Mouse (Mus musculus) NIH3T3 (cell line): Measurements from ENCODE around the gene Ackr3.

Experiments
- DNase-seq: peaks from one replicate; pipeline ENCODE4 v3.0.0-alpha.2; 2012; ENCODE audit warnings: low read depth

Gene Ackr3

GRCm38 (mm10) chr1:90228323-90228697 lies 24.5 kb downstream of the Ackr3 start:
- DNase-seq, result peak; percentile 75

GRCm38 (mm10) chr1:90230611-90231010 lies 26.8 kb downstream of the Ackr3 start:
- peak; percentile 93 for DNase-seq

GRCm38 (mm10) chr1:90231591-90232490 lies 28.1 kb downstream of the Ackr3 start:
- no peak for DNase-seq

DNA sequence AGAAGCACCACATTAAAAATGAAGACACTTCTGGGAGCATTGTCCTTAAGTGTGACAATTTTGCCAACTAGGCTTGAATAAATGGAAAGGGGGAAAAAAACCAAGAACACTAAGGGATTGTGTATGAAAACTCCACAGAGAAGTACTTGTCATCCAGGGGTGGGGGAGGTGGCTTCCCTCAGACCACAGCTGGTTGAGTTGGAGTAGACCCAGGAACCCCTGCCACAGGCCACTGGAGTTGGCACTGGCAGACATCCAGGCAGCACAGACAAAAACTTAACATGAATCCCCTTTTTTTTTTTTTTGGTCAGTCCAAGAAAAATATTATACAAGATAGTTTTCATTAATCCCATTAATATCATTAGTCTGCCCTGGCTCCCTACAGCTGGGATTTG lies 28.7 kb downstream of the Ackr3 start:
- no peak for DNase-seq

DNA sequence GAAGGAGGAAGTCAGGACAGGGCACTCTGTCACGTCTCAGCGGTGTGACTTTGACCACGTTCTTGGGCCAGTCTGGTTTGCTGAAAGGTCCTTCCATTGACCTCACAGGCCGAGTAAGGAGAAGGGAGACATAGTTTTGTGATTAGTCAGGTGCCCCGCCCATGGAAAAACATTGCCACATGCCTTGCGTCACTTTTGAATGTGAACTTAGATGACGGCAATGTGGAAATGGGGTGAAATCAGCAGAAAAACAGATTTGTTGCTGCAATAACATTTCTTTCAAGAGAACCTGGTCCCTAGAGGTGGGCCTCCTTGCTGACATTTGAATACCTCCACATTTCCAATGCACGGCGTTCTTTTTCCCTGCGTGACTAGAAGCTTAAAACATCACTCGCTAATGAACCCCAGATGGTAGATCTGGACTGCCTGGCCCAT lies 30.9 kb downstream of the Ackr3 start:
- peak; percentile 94 for DNase-seq

DNA sequence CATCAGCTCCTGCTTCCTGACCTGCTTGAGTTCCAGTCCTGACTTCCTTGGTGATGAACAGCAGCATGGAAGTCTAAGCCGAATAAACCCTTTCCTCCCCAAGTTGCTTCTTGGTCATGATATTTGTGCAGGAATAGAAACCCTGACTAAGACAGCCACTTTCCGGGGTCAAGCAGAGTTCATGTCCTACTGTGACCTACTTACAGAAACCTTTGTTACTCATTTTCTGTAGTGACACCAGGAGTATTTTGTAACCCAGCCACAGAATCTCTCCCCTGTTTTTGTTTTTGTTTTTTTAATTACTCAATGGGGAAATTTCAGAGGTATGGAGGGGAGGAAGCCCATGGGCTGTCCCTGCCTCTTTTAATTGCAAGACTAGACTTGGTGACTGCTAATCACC lies 32.9 kb downstream of the Ackr3 start:
- no peak for DNase-seq

GRCm38 (mm10) chr1:90238095-90238888 lies 34.5 kb downstream of the Ackr3 start:
- no peak for DNase-seq

- no peak for DNase-seq
Observed at GRCm38 (mm10) chr1:90239336-90240225, 35.8 kb downstream of the Ackr3 start.

- DNase-seq, result no peak
Observed at GRCm38 (mm10) chr1:90240287-90240686, 36.5 kb downstream of the Ackr3 start.

DNA sequence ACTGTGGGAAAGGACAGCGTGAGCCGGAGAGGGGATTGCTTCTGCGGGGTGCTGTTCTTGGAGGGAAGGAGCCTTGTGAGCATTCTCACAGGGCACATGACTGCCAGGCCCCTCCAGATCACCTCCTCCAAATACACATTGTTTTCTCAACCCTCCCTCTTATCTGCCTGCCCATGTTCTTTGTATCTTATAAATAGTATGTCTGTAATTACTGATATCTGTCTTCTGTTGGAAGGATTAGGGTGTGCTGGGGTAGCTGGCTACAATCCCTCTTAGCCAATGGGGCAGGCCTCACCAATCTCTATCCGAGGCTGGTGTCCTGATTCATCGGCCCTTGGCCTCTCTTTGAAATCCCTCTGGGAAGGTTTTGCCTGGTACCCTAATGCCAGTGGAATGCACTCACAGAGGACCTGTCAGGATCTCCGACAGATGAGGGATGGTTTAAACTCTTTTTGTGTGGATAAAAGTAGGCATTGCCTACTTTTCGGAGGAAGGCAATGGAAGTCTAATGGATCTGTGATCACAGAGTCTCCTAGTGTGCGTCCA lies 38.7 kb downstream of the Ackr3 start:
- DNase-seq, result peak; percentile 58

GRCm38 (mm10) chr1:90244537-90244936 lies 40.8 kb downstream of the Ackr3 start:
- DNase-seq, result no peak

DNA sequence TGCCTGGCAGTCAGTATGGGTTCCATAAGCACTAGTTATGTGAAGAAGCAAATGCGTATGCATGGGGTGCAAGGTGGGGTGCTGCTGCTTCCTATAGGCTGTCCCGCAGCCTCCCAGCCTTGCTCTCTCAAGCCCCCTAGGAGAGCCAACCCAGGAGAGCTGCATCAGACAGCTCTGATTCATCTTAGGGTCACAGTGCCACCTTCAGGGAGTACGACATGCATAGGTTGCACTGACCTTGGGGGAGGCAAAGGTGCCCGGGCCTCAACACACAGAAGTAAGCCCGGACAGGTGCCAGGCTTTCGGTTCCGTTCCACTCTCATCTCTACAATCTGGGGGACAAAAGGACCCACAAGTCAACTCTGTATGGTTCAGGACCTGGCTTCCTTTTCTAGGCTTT lies 41.8 kb downstream of the Ackr3 start:
- no peak for DNase-seq

GRCm38 (mm10) chr1:90246035-90246434 lies 42.3 kb downstream of the Ackr3 start:
- DNase-seq, result no peak

- DNase-seq, result no peak
Observed at GRCm38 (mm10) chr1:90246800-90247199, 43.0 kb downstream of the Ackr3 start.

DNA sequence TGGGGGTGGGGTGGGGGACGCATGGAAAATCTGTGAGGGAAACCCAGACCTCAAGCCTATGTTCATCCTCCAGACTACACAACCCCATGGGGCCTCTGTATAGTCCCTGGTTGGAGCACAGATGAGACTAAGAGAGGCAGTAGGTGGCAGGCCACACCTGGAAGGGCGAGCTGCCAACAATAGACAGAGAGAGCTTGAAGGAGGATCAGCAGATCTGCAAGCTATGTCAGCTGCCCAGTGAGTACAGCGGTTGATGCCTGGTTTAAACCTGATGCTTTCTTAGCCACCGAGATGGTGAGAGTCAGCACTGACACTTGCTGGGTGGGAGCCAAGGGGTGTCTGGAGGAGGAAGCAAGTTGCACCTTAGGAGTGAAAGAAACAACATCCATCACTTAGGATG lies 43.5 kb downstream of the Ackr3 start:
- DNase-seq, result no peak

GRCm38 (mm10) chr1:90247756-90248541 lies 44.2 kb downstream of the Ackr3 start:
- DNase-seq, result no peak

GRCm38 (mm10) chr1:90248966-90249735 lies 45.4 kb downstream of the Ackr3 start:
- no peak for DNase-seq

GRCm38 (mm10) chr1:90250419-90250818 lies 46.6 kb downstream of the Ackr3 start:
- DNase-seq, result no peak

DNA sequence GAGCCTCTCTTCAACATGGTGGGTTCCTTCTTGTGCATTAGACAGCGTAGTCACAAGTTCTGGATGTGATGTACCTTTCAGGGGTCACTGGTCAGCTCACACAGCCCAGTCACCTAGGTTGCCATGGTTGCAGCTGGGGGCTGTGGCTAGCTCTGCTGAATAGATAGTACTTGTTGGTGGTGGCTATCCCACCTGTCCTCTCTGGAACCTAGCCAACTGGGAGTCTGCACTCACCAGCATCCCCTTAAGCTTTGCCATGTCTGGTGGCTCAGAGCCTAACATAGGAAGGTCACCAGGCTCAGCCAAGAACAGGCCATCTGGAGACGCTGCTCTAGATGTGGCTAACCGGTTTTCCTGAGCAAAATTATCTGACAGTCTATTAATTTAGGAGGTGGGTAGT lies 47.4 kb downstream of the Ackr3 start:
- DNase-seq, result no peak

GRCm38 (mm10) chr1:90253465-90253864 lies 49.7 kb downstream of the Ackr3 start:
- DNase-seq, result no peak
